14 mouse cellular contexts compared by ENCODE assay signal in genomic region chr6:116281014-116281413, GRCm38 (mm10).
"Had no signal": no experiment of that assay in that cellular context is flagged by ENCODE, and none has a peak within 500 bp of the region (broad histone marks: within the 10 kb centered on the region; RNA-seq: fewer than 3 reads in every experiment).

No protein-coding gene starts in this region.

- H3K9ac ChIP-seq: limb, embryonic 13.5 days; neural tube, embryonic 12.5 days; stomach, embryonic 15.5 days had no signal

- H3K4me1 ChIP-seq: limb, embryonic 13.5 days; neural tube, embryonic 12.5 days; stomach, embryonic 15.5 days had no signal

- H3K4me3 ChIP-seq: limb, embryonic 13.5 days; neural tube, embryonic 12.5 days; stomach, embryonic 15.5 days had no signal

- H3K9me3 ChIP-seq: limb, embryonic 13.5 days; neural tube, embryonic 12.5 days; stomach, embryonic 15.5 days had no signal

- DNase-seq: kidney, adult 11 months; kidney, adult 9 months; kidney, postnatal 36 days; layer of hippocampus, adult 9-11 months; left cerebral cortex, postnatal 4 days; lung, adult 18-20 months; midbrain, embryonic 14.5 days; right cerebral cortex, postnatal 14 days; thymus, adult 2 months; thymus, postnatal 25 days had no signal

- H3K27me3 ChIP-seq: limb, embryonic 13.5 days; neural tube, embryonic 12.5 days; stomach, embryonic 15.5 days had no signal

- H3K4me2 ChIP-seq: limb, embryonic 13.5 days; neural tube, embryonic 12.5 days; stomach, embryonic 15.5 days had no signal

- H3K27ac ChIP-seq: kidney, postnatal 0 days; limb, embryonic 13.5 days; neural tube, embryonic 12.5 days; stomach, embryonic 15.5 days had no signal

- H3K36me3 ChIP-seq: neural tube, embryonic 12.5 days; stomach, embryonic 15.5 days had no signal
